Mouse (Mus musculus) G1E (cell line): ENCODE measurements at regions not wholly inside any gene's neighbourhood (a gene's known extent, or its start where the extent isn't known, plus 50 kb on each side); places are given as distances from the start of the nearest gene placed in this dataset.

Experiments
- CTCF ChIP-seq: IDR thresholded peaks from 2 replicates; pipeline ENCODE4 v1.5.1; 2012; ENCODE audit warnings: low read depth, low read length, inconsistent platforms, mixed read lengths
- GATA1 ChIP-seq: IDR thresholded peaks from 2 replicates; pipeline ENCODE4 v1.6.1; 2012; ENCODE audit warnings: borderline replicate concordance, low read length, inconsistent platforms, mixed read lengths

DNA sequence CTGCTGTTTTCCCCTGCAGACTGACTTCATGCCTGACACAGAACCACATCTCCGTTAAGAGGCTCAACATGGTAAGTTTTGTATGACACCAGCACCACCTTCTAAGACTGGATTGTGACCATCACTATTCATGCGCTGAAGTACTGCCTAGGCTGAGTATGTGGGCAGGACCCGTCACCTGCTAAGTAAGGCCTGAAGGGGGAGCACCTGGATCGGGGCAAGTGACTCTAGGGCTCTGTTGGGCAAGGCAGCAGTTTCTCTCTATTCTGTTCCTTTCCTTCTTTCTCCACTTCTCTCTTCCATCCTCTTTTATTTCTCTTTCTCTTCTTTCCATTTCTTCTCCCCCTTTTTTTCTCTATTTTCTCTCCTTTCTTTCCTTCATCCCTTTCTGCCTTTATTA, 574.8 kb downstream of the Fat4 start:
- TF ChIP-seq CTCF (no peak), GATA1 (no peak)
